Mouse (Mus musculus) layer of hippocampus, postnatal 25 days (tissue): ENCODE results near the gene Ccl6. TPM values are rescaled to one million over a fixed set of nuclear protein-coding genes. Genes with fewer than 3 reads are reported as not detected.

ENCODE experiments used
- DNase-seq, 2 experiments: peaks; one replicate each; pipeline ENCODE4 v3.0.0; 2022; ENCODE audit warnings: mixed read lengths in 2 of 2, low spot score in 1 of 2; ENCODE audit errors: extremely low spot score in 1 of 2
- total RNA-seq, 2 experiments: library from RNA; stranded (reverse); gene quantifications; 2 replicates each; pipeline ENCODE4 v1.2.3; 2021

Gene Ccl6
- total RNA-seq, 2 experiments from 2014 or later: 1.7 to 2.5 TPM

- no peak for DNase-seq
Measured at GRCm38 (mm10) chr11:83598207-83598837, 5.4 kb upstream of the Ccl6 start.

- DNase-seq: no peak
Measured at GRCm38 (mm10) chr11:83597796-83598195, 4.9 kb upstream of the Ccl6 start.

DNA sequence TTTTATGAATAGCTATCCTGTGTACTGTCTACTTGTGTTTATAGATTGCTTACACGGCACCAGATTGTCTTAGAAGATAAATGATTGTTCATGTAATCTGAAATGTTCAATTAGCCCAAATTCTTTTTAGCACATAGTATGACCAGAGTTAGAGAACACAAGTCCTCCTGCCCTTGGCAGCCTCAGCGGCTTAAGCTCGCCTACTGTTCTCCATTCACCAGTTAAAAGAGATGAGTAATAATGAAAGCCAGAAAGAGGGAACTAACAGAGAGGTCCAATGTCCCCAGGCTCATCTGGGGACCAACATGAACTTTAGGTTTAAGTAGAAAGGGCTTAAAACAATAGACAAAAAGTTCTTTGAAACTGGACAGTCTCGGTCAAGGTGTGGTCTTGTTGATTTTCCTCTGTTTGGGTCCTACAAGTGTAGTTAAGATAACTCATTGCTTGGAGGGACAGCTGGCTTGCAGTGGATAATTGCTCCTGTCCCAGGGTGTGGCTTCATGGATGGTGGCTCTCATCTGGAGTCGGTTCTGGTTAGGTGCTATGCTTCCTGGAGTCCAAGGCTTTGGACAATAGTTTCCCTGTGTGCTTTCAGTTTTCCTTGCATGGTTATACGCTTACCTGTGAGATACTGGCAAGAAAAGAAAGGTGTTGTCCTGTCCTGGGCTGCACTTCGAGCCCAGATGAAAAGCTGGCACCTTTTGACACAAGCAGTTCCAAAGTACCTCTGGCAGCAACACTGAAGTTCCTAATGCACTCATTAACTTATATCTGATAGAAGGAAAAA is 3.0 kb upstream of the Ccl6 start:
- DNase-seq: no peak

DNA sequence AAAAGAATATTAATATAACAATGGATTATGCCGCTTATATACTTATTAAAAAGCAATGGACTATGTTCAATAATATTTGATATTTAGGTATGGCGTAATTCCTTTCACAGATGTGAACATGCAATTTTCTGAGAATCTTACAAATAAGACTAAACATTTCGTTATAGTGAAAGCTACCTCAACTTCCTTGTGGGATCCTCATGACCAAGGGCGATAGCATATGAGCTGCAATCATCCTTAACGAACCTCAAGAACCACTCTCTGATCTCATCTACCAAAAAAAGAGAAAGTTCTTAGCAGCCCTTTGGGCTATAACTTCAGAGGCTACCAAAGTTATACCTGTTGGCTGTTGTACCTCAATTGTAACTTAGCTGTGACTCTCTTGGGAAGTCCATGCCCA is 566 bp upstream of the Ccl6 start:
- no peak for DNase-seq

DNA sequence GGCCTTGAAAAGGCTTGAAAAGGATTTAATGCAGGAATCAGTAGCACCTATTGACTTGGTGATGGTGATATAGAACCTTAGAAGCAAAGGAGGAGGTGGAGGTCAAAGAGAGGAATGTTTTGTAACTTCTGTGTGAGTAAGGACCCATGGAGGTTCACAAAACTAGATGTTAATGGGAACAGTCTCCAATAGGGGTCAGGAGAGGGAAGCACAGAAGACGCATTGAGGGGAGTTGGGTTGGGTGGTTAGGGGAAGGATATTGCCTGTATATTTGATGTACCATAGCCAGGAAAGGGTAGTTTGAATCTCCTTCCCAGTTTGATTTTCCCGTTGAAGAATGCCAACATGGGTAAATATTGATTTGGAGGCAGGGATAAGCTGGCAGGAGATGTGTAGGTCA is 8.7 kb downstream of the Ccl6 start:
- no peak for DNase-seq

DNA sequence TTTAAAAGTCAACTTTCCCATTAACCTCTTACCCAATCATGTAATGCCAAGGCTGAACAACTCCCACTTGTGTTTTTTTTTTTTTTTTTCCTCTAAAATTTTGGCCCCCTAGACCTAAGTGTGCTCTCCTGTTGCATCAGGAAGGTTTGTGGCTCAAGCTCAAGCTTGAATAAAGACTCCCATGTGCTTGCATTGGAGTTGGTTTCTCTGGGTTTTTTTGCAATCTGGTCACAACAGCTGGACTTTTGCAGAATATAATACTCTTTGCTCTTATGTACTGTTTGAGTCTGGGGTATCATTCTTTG is 9.5 kb downstream of the Ccl6 start:
- no peak for DNase-seq

GRCm38 (mm10) chr11:83582626-83583449 is 10.0 kb downstream of the Ccl6 start:
- DNase-seq: no peak

GRCm38 (mm10) chr11:83581626-83582610 is 11.0 kb downstream of the Ccl6 start:
- DNase-seq: no peak

- DNase-seq: no peak
Measured at GRCm38 (mm10) chr11:83580699-83581232, 12.1 kb downstream of the Ccl6 start.

DNA sequence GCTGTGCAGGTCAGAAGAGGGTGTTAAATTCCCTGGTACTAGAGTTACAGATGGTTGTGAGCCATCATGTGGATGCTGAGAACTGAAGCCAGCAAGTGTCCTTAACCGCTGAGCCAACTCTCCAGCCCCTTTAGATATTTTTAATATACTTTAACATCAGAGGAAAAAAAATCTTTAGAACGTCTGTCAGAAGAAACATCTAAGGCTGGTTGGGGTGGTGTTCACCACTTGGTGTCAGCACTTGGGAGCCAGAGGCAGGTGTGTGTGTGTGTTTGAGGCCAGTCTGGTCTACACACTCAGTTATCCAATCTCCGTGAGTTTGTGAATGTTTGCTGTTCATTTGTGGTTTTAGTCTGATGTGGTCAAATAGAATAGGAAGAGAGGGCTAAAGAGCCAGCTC is 13.9 kb downstream of the Ccl6 start:
- no peak for DNase-seq

DNA sequence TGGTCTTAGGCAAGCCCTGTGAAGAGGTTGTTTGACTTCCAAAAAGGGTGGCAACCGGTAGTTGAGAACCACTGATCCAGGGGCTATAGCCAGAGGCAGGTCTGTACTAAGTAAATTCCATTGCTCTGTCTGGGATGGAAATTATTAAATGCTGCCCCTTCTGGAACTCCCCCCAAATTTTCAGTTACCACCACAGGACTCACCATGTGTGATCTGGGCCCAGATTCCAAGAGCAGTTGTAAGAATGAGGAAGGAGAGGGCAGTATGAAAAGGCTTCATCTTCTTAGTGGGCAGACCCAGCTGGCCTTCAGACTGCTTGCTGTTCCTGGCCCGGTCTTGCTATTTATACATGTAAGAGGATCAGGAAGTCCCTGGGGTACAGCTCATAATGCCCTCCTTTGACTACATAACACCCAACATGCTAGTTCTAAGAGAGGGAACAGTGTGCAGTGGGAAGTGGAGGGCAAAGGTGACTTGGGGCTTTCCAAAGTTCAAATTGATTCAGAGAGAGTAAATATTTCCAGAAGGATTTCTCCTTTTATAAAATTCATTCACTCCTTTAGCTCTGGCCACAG is 14.6 kb downstream of the Ccl6 start, which contains the start of gene Ccl9:
TSS of gene Ccl9 (minus strand) at position 451 of the 575 bp plus-strand sequence.
- no peak for DNase-seq

- no peak for DNase-seq
Measured at GRCm38 (mm10) chr11:83576927-83577555, 15.8 kb downstream of the Ccl6 start.

- DNase-seq: no peak
Measured at GRCm38 (mm10) chr11:83572834-83573233, 20.1 kb downstream of the Ccl6 start.

DNA sequence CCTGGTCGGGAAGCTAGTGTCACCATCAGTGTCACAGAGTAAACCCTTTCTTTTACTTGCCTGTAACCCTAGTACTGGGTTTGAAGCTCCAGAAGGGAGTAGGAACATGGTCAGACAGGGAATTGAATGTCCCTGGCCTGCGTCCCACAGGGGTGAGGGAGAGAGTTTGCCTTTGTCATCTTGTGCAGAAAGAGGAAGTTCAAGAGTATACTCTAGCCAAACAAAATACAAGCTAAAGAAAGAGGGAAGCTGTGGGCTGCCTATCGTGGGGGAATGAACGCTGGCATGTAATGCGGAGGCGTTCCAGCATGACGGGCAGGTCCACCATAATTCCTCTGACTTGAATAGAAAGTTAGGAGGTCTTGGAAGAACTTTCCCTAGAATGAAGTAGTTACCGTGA is 20.7 kb downstream of the Ccl6 start:
- DNase-seq: no peak

- DNase-seq: no peak
Measured at GRCm38 (mm10) chr11:83570189-83570588, 22.7 kb downstream of the Ccl6 start.

DNA sequence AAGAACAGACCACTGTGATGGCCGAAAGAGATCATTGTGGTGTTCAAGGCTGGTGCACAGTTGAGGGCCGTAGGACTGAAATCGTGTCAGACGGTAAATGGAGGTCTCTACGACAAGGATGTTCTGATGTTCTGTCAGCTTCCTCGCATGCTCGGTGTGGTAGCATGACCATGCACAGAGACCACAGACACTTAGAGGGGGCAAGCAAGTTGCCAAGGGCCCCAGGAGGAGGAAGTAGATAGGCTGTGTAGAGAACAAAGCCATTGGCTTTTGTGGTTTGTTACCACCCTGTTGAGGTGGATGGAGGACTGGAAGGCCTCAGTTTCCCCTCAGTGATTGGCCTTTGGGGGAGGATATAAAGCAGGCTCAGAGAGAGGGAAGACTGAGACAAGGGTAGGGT is 23.6 kb downstream of the Ccl6 start:
- DNase-seq: no peak

GRCm38 (mm10) chr11:83568786-83569185 is 24.1 kb downstream of the Ccl6 start:
- DNase-seq: no peak

DNA sequence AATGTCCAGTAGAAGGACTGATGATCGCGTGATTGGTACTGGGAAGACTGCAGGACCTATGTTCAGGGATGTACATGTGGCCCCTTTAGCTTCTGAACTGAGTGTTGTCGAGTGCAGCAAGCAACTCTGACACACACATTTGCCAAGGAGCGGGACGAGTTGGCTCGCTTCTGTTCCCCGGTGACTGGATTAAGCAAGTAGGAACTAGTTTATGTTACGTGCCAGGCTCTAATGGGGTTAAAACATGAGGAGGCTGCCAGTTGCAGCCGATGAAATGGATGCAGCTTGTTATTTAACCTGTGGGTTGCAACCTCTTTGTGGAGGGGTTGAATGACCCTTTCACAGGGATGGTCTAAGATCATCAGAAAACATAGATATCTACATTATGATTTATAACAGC is 24.8 kb downstream of the Ccl6 start:
- no peak for DNase-seq

GRCm38 (mm10) chr11:83567311-83567710 is 25.6 kb downstream of the Ccl6 start:
- no peak for DNase-seq
